Mouse (Mus musculus): ENCODE measurements at regions not wholly inside any gene's neighbourhood (a gene's known extent, or its start where the extent isn't known, plus 50 kb on each side); places are given as distances from the start of the nearest gene placed in this dataset.

DNA sequence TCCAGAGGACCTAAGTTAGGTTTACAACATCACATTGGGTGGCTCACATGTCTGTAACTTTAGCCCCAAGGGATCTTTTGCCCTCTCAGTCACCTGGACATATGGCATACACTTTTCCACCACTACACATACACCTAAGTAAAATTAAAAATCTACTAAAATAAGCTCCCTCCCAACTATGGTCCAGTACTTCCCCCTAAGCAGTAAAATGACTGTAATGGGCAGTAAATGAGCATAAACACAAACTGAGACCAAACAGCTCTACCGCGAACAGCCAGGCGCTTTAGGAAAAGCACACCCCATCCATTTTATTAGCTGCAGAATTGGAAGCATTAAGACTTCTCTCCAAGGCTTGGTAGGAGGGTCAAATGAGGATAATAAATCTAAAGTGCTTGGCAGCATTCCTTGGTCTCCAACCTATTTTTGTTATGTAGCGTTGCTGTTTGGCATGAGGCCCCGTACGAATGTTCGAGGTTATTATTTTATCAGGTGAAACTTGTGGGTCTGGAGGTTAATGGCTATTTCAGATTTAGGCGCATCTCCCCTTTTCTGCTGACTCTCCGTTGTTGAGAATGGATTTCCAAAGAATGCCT is 157.5 kb upstream of the Eif4g2 start:
- no peak for TF ChIP-seq CTCF (IDR thresholded peaks at IDR 0.05; ENCODE audit: low read depth)
- no peak for TF ChIP-seq EP300 (IDR thresholded peaks at IDR 0.05; ENCODE audit: low read depth)

All from liver, embryonic 14.5 days (tissue).